Mouse (Mus musculus): Measurements from ENCODE around the gene Bcl2l1.

Bcl2l1 gene

GRCm38 (mm10) chr2:152831019-152831878, at the start of gene Bcl2l1:
Gene Bcl2l1, minus strand, starts transcription at chr2:152831728.
- peak; percentile 94 for DNase-seq (ENCODE audit: low read depth)

- DNase-seq (ENCODE audit: low read depth): no peak
Observed at GRCm38 (mm10) chr2:152880898-152881297, 49.4 kb upstream of the Bcl2l1 start.

GRCm38 (mm10) chr2:152878239-152878638, 46.7 kb upstream of the Bcl2l1 start:
- no peak for DNase-seq (ENCODE audit: low read depth)

DNA sequence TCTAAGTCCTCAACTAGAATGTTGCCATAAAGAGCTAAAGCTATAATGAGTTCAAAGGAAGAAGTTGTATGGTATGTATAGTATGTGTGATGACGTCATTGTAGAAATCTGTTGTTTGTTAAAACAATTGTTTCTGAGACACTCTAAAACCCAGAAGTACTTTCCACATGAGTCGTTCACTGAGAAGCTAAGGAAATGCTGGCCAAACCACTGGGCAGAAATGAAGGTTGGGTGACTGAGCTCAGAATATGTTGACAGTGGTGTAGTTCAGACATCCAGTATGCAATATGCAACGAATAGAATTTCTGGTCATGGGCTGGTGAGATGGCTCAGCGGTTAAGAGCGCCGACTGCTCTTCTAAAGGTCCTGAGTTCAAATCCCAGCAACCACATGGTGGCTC, 31.8 kb upstream of the Bcl2l1 start:
- DNase-seq (ENCODE audit: low read depth): peak; percentile 35

DNA sequence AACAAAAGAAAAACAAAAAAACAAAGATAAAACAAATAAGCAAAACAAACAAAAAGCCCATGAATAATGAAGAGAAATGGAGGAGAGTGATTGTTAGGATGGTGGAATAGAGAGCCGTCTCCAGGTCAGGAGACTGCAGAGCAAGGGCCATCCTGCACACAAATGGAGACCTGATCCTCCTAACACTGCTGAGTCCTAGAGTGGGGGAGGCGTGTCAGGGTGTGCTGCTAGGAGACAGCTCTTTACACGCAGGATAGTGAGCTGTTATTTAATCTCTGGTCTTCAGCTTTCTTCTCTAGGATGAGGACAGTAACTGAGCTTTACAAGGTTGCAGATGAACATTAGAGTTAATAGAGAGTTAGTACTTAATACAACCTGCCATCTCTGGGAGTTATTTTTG, 31.1 kb upstream of the Bcl2l1 start:
- DNase-seq (ENCODE audit: low read depth): no peak

- DNase-seq (ENCODE audit: low read depth): no peak
Observed at GRCm38 (mm10) chr2:152861891-152862290, 30.4 kb upstream of the Bcl2l1 start.

DNA sequence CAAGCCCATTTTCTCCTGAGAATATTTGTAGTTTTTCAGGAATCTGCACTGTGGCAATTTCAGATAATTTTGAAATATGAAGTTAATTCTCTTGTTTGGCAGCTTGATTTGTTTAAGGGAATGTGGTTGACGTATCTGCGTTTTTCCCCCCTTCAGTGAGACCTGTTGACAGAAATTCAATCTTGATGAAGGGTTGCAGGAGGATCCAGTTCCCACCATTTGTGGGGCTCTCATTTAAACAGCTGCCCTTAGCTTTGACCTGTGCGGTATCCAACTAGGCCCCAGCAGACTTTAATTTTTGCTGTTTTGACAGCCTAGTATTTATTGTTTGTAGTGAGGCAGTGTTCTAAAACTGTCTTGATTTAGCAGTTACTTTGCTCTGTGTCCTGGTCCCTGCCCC, 28.0 kb upstream of the Bcl2l1 start:
- DNase-seq (ENCODE audit: low read depth): no peak

DNA sequence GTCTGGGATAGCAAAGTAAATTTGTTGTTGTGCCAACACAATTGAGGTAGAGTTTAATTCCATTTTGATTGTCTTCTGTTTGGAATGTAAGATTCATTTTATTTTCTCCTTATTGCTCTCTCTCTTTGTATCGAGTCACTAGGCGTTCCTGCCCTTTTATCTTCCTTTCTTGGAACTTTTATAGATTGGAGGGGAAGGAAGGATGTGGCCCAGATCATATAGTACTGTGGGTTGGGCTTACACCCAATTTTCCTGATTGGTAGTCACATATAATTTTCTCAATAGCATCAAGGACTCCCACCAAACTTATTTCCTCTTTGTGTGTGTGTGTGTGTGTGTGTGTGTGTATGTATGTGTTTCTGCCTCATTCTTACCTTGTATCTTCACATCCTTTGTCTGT, 16.9 kb upstream of the Bcl2l1 start:
- peak; percentile 57 for DNase-seq (ENCODE audit: low read depth)

DNA sequence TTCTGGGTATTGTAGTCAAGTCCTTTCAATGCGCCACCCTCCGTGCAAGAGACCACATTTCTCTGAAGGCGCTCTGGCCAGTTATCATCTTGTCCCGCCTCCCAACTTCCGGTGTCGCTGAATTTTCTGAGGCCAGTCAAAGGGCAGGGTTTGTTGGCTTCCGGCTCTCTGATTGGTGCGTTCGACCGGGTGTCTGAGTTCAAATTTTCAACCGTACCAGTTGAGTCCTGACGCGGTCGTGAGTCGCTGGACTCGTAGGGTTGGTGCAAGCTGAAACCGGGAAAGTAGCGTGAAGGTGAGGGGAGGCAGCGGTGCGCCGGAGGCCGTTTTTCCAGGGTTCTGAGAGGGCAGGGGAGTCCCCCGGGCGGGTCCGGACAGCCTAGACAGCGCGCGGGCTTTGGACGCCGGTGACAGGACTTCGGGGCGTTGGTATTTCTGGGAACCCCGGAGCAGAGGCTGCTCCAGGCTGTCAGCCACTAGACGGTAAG, 16.3 kb upstream of the Bcl2l1 start, which contains the start of gene Tpx2:
Tpx2 (plus strand) TSS at position 150 of the 488 bp plus-strand sequence.
- peak; percentile 99 for DNase-seq (ENCODE audit: low read depth)

DNA sequence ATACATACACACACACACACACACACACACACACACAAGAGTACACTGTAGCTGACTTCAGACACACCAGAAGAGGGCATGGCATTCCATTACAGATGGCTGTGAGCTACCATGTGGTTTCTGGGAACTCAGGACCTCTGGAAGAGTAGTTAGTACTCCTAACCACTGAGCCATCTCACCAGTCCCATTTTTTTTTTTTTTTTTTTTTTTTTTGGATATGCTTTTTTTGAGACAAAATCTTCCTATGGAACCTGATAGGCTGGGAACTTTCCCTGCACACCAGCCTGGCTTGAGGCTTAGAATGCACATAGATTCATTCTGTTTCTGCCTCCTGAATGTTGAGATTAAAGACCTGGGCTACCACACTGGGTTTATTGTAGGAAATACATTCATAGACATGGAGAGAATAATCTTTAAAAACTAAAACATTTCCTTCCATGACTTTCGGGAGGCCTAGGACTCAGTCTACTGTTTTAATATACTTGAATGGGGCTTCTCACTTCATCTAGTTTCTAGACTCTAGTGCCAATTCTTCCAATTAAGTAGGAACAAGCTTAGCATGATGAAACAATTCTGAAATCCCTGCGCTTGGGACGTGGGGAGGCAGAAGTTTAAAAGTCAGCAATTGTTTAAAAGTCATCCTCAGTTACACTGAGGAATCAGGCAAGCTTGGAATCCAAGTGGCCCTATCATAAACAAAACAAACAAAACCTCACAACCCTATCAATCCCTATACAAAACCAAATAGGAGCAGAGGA, 15.7 kb upstream of the Bcl2l1 start:
- DNase-seq (ENCODE audit: low read depth): no peak

DNA sequence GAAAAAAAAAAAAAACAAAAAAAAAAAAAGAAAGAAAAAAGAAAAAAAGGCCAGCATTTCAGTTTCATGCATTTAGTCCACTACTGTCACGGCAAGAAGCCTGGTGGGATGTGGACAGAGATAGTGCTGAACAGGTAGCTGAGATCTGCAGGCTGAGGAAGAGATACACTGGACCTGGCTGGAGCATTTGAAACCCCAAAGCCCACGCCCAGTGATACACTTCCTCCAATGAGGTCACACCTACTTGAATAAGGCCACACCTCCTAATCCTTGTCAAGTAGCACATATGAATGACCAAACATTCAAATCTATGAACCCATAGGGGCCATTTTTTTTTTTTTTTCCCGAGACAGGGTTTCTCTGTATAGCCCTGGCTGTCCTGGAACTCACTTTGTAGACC, 11.2 kb upstream of the Bcl2l1 start:
- DNase-seq (ENCODE audit: low read depth): peak; percentile 51

GRCm38 (mm10) chr2:152839256-152839655, 7.7 kb upstream of the Bcl2l1 start:
- no peak for DNase-seq (ENCODE audit: low read depth)

DNA sequence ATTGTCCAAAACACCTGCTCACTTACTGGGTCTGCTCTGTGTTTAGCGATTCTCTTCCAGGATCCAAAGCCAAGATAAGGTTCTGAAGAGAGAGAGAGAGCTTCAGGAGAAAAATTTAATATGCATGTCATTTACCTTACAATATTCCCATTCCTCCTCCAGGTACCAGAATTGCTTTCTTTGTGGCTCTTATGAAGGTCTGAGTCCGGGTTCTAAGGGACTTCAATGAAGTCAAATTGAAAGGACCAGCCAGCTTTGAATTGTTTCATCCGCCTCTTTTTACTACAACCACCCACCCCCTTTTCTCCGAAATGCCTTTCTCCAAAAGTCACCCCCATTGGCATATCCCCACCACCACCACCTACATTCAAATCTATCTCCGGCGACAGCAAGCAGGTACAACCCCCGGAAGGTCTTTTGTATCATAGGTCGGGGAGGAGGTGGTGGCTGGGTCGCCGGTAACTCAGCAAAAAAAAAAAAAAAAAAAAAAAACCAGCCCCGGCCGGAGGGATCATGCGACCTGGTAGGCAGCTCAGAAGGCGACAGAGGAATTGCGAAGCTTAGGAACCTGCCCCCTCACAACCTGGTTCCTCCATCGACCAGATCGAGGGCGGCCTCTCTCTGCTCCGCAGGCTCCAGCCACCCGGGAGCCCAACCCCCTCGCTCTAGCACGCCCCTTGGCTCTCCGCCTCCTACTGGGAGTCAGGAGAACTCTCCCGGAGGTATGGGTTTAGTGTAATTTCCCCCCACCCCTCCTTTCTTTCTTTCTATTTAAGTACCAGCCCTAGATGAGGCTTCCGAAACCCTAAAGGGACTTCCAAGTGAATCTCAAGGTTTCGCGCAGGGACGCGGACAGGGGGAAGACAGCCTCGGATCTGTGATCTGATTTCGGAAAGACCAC, 1.3 kb downstream of the Bcl2l1 start:
- peak; percentile 88 for DNase-seq (ENCODE audit: low read depth)

DNA sequence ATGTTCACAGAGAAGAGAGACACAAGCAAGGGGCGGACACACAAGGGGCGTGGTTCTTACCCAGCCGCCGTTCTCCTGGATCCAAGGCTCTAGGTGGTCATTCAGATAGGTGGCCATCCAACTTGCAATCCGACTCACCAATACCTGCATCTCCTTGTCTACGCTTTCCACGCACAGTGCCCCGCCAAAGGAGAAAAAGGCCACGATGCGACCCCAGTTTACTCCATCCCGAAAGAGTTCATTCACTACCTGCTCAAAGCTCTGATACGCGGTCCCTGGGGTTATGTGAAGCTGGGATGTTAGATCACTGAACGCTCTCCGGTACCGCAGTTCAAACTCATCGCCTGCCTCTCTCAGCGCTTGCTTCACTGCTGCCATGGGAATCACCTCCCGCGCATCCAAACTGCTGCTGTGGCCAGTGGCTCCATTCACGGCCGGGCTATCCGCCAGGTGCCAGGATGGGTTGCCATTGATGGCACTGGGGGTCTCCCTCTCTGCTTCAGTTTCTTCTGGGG, 2.1 kb downstream of the Bcl2l1 start:
- peak; percentile 53 for DNase-seq (ENCODE audit: low read depth)

- DNase-seq (ENCODE audit: low read depth): peak; percentile 40
Observed at GRCm38 (mm10) chr2:152828532-152828931, 3.0 kb downstream of the Bcl2l1 start.

GRCm38 (mm10) chr2:152828011-152828370, 3.5 kb downstream of the Bcl2l1 start:
- no peak for DNase-seq (ENCODE audit: low read depth)

- peak; percentile 37 for DNase-seq (ENCODE audit: low read depth)
Observed at GRCm38 (mm10) chr2:152827321-152828010, 4.1 kb downstream of the Bcl2l1 start.

DNA sequence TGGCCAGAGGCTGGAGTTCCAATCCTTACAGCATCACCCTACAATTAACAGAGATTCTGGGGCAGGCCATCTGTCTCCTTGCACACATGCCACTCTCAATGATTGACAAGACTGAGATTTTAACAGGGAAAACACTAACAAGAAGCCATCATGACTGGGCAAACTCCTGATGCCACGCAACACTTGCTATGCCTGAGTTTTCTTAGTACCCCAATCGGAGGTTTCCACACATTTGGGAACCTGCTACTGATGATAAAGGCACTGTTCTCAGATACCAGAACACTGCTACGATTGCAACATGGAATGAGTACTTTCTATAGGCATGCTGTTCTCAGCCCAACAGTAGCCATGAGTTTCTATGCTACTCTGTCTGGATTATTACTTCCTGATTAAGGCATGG, 5.0 kb downstream of the Bcl2l1 start:
- peak; percentile 52 for DNase-seq (ENCODE audit: low read depth)

DNA sequence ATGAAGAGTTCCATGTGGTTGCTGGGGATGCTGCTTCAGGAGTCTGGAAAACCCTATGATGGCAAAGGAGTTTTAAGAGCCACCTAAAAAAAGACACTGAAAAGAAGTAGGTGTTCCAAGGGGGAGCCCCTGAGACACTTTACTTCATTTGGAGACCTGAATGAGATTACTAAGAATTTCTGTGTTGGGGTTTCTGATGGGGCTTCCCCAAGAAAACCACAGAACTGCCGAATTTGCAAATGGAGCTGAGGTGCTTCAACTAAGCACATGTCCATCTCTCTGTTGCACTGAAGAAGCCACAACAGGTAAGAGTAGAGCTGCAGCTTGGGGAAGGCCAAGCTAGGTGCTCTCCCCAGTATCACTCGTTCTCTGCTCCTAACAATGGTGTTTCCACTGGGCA, 5.8 kb downstream of the Bcl2l1 start:
- DNase-seq (ENCODE audit: low read depth): peak; percentile 43

DNA sequence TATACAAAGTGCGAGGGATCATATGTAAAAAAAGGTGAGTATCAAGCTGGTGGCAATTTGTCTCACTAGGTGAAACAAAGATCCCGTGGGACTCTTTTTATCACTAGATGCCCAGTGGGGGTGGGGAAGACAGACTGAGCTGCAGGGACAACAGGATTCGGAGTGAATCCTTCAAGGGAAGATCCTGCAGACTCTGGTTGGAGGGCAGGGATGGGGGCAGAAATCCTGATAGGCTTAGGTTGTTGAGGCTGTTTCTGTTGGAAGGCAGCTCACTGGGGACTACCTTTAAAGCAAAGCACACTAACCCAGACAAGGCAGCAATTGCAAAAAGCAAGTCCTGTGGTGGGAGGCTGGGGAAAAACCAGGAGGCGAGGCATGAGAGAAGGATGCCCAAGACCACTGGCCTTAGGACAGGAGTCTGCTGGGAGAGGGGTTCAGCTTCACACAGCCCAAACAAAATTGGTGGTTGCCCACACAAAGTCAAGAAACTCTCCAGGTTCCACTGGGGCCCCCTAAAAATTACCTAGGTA, 6.3 kb downstream of the Bcl2l1 start:
- peak; percentile 21 for DNase-seq (ENCODE audit: low read depth)
